Mouse (Mus musculus) frontal cortex, postnatal 36 days (tissue): ENCODE results near the gene Sap30bp.

ENCODE experiments used
- DNase-seq, 2 experiments: peaks; one replicate each; pipeline ENCODE4 v3.0.0; 2022; ENCODE audit warnings: low spot score in 2 of 2

Gene Sap30bp

GRCm38 (mm10) chr11:115955195-115955858 is 22.2 kb downstream of the Sap30bp start:
- no peak for DNase-seq

- no peak for DNase-seq
Observed at GRCm38 (mm10) chr11:115956453-115956852, 23.4 kb downstream of the Sap30bp start.

GRCm38 (mm10) chr11:115957971-115958370 is 24.9 kb downstream of the Sap30bp start:
- DNase-seq, result no peak

GRCm38 (mm10) chr11:115959018-115959417 is 25.9 kb downstream of the Sap30bp start:
- DNase-seq, result no peak

GRCm38 (mm10) chr11:115962651-115963412 is 29.8 kb downstream of the Sap30bp start:
- no peak for DNase-seq

GRCm38 (mm10) chr11:115964977-115965604 is 32.0 kb downstream of the Sap30bp start:
- DNase-seq, result no peak

- no peak for DNase-seq
Observed at GRCm38 (mm10) chr11:115968731-115969405, 35.8 kb downstream of the Sap30bp start.

- DNase-seq, result no peak
Observed at GRCm38 (mm10) chr11:115970006-115970673, 37.1 kb downstream of the Sap30bp start.

- no peak for DNase-seq
Observed at GRCm38 (mm10) chr11:115971016-115971415, 37.9 kb downstream of the Sap30bp start.

- DNase-seq, result no peak
Observed at GRCm38 (mm10) chr11:115974309-115975082, 41.4 kb downstream of the Sap30bp start, which contains the start of gene Itgb4. Gene Itgb4 (plus strand): TSS chr11:115974709.

GRCm38 (mm10) chr11:115975083-115975420 is 42.0 kb downstream of the Sap30bp start:
- DNase-seq, result no peak

- DNase-seq, result no peak
Observed at GRCm38 (mm10) chr11:115975544-115975943, 42.5 kb downstream of the Sap30bp start.

GRCm38 (mm10) chr11:115982472-115982871 is 49.4 kb downstream of the Sap30bp start:
- DNase-seq, result no peak

GRCm38 (mm10) chr11:115983291-115983690 is 50.2 kb downstream of the Sap30bp start:
- DNase-seq, result no peak

- no peak for DNase-seq
Observed at GRCm38 (mm10) chr11:115989686-115990085, 56.6 kb downstream of the Sap30bp start.

- no peak for DNase-seq
Observed at GRCm38 (mm10) chr11:115992098-115992497, 59.0 kb downstream of the Sap30bp start.

- no peak for DNase-seq
Observed at GRCm38 (mm10) chr11:115995256-115995655, 62.2 kb downstream of the Sap30bp start.

- DNase-seq, result no peak
Observed at GRCm38 (mm10) chr11:115997047-115997446, 64.0 kb downstream of the Sap30bp start.

GRCm38 (mm10) chr11:115997662-115998061 is 64.6 kb downstream of the Sap30bp start:
- DNase-seq, result no peak

GRCm38 (mm10) chr11:115999027-115999426 is 65.9 kb downstream of the Sap30bp start:
- no peak for DNase-seq
